Mouse (Mus musculus): ENCODE measurements at regions not wholly inside any gene's neighbourhood (a gene's known extent, or its start where the extent isn't known, plus 50 kb on each side); places are given as distances from the start of the nearest gene placed in this dataset.

DNA sequence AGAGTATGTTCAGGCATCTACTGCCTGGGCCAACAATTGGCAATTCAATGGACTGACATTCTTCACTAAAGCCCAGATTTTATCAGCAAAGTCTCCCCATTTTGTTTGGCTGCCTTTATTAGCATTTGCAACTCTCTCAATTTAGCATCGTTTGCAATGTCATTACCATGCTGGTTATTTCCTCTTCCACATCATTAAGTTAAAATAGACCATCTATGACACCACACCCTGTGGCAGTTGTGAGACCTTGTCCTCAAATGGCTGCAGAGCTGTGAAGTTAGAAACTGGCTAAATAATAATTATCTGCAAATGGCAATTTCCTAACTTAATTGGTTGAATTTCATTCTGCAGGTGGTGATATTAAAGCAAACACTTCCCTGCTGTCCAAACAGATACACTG lies 381.8 kb downstream of the H2al1n start:
- H3K27ac ChIP-seq (ENCODE audit: control insufficient read depth, low read depth, low read length): no peak overlapping the region
- no peaks in the 10 kb centered on the region for H3K4me1 ChIP-seq (ENCODE audit: control insufficient read depth in 1 of 2, insufficient read depth in 2 of 2, low read length in 2 of 2)
- TF ChIP-seq TCF12 (IDR thresholded peaks at IDR 0.05; ENCODE audit: low read depth, low read length) (no peak), NELFE (IDR thresholded peaks at IDR 0.05; ENCODE audit: low read depth, low read length) (no peak), KAT2A (conservative IDR thresholded peaks at IDR 0.05; ENCODE audit: low read depth, low read length) (no peak), TBP (IDR thresholded peaks at IDR 0.05; ENCODE audit: low read depth, low read length) (no peak), JUND (IDR thresholded peaks at IDR 0.05; ENCODE audit: low read depth, low read length) (no peak), POLR2A (IDR thresholded peaks at IDR 0.05; ENCODE audit: control insufficient read depth in 1 of 2, insufficient read depth in 1 of 2, low read depth in 1 of 2, low read length in 2 of 2, poor library complexity in 1 of 2) (no peak), GABPA (IDR thresholded peaks at IDR 0.05; ENCODE audit: low read depth, low read length) (no peak), ZC3H11A (IDR thresholded peaks at IDR 0.05; ENCODE audit: low read depth, low read length) (no peak), MAX (IDR thresholded peaks at IDR 0.05; ENCODE audit: low read length) (no peak), SMC3 (IDR thresholded peaks at IDR 0.05; ENCODE audit: low read depth, low read length) (no peak), CHD2 (IDR thresholded peaks at IDR 0.05; ENCODE audit: low read length) (no peak), MYB (IDR thresholded peaks at IDR 0.05; ENCODE audit: low read depth, low read length) (no peak)
- DNase-seq (ENCODE audit: low read depth, low spot score): no peak
- H3K79me2 ChIP-seq (ENCODE audit: control insufficient read depth, insufficient read depth, low read length, poor library complexity): no peaks in the 10 kb centered on the region
- no peaks in the 10 kb centered on the region for H3K9me3 ChIP-seq (replicated peaks; ENCODE audit: insufficient read depth, low read length)
- no peaks in the 10 kb centered on the region for H3K36me3 ChIP-seq (ENCODE audit: control insufficient read depth in 1 of 2, insufficient read depth in 2 of 2, low read length in 2 of 2)
- H3K9ac ChIP-seq (ENCODE audit: control insufficient read depth, low read depth, low read length, poor library complexity, severe bottlenecking): no peak overlapping the region
- H3K27me3 ChIP-seq (ENCODE audit: control insufficient read depth in 1 of 2, insufficient read depth in 2 of 2, low read length in 2 of 2): no peaks in the 10 kb centered on the region
- H3K4me3 ChIP-seq (ENCODE audit: control insufficient read depth in 1 of 2, insufficient read depth in 1 of 2, low read depth in 2 of 2, low read length in 2 of 2): no peak overlapping the region

DNA sequence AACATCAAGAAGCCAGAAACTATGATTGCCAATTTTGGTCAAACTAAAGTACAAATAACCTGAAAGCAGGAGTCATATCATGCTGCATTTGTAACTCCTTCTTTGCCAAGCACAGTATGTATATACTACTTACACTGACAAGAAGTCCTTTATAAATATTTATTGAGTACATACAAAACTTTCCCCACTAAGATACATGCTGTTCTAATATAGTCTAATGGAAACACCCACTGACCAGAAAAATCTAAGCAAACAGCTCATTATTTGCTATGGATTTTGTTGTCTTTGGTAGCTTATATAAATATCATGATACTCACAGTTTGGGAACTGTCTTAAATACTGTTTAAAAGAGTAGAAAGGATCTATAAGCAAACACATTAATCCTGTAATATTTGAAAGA lies 385.9 kb downstream of the H2al1n start:
- Histone ChIP-seq H3K4me3 (ENCODE audit: control insufficient read depth in 1 of 2, insufficient read depth in 1 of 2, low read depth in 2 of 2, low read length in 2 of 2) (no peak overlapping the region), H3K27ac (ENCODE audit: control insufficient read depth, low read depth, low read length) (no peak overlapping the region), H3K27me3 (ENCODE audit: control insufficient read depth in 1 of 2, insufficient read depth in 2 of 2, low read length in 2 of 2) (no peaks in the 10 kb centered on the region), H3K4me1 (ENCODE audit: control insufficient read depth in 1 of 2, insufficient read depth in 2 of 2, low read length in 2 of 2) (peaks cover 0 to 2% of the 10 kb centered on the region in 2 experiments; a peak in 1 of 4 replicates), H3K9me3 (replicated peaks; ENCODE audit: insufficient read depth, low read length) (no peaks in the 10 kb centered on the region), H3K36me3 (ENCODE audit: control insufficient read depth in 1 of 2, insufficient read depth in 2 of 2, low read length in 2 of 2) (peaks cover 0 to 2% of the 10 kb centered on the region in 2 experiments; a peak in 2 of 4 replicates), H3K9ac (ENCODE audit: control insufficient read depth, low read depth, low read length, poor library complexity, severe bottlenecking) (no peak overlapping the region), H3K79me2 (ENCODE audit: control insufficient read depth, insufficient read depth, low read length, poor library complexity) (no peaks in the 10 kb centered on the region)
- DNase-seq (ENCODE audit: low read depth, low spot score): no peak
- TF ChIP-seq RAD21 (IDR thresholded peaks at IDR 0.05; ENCODE audit: low read depth, low read length) (no peak), MXI1 (IDR thresholded peaks at IDR 0.05; ENCODE audit: low read depth, low read length) (no peak), MAFK (IDR thresholded peaks at IDR 0.05; ENCODE audit: borderline replicate concordance, low read depth, low read length) (no peak), SIN3A (IDR thresholded peaks at IDR 0.05; ENCODE audit: low read length) (no peak), ZC3H11A (IDR thresholded peaks at IDR 0.05; ENCODE audit: low read depth, low read length) (no peak), NELFE (IDR thresholded peaks at IDR 0.05; ENCODE audit: low read depth, low read length) (no peak), GABPA (IDR thresholded peaks at IDR 0.05; ENCODE audit: low read depth, low read length) (no peak), NRF1 (IDR thresholded peaks at IDR 0.05; ENCODE audit: insufficient read depth, low read depth, low read length, poor library complexity, severe bottlenecking) (no peak), TAL1 (IDR thresholded peaks at IDR 0.05; ENCODE audit: low read length) (no peak), GATA1 (IDR thresholded peaks at IDR 0.05; ENCODE audit: low read depth, low read length) (no peak), SMC3 (IDR thresholded peaks at IDR 0.05; ENCODE audit: low read depth, low read length) (no peak)

Measured in MEL (cell line).